Mouse (Mus musculus): ENCODE results near the gene Plac1. TPM values are rescaled to one million over a fixed set of nuclear protein-coding genes. Genes with fewer than 3 reads are reported as not detected.

The Plac1 gene
- polyA plus RNA-seq, 1 experiment = 10.4 TPM

DNA sequence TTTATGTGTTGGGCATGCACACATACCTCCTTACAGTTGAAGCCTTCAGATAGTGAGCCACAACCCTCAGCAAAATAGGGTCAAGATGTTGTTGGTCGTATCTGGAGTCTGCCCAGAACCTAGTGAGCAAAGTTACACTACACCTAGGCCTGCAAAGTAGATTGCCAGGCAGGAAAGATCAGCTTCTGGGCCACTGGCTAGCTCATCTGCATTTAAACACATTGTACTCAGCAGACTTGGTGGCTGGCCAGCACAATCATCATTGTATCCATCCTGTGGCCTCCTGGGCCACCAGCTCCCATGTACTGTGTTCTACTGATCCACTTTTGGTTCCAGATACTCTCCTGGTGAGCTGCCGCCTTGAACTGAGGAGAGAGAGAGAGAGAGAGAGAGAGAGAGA, 102.8 kb downstream of the Plac1 start:
- Histone ChIP-seq H3K27ac (ENCODE audit: control insufficient read depth, insufficient read depth, low read depth, low read length) (no peak overlapping the region), H3K36me3 (ENCODE audit: control insufficient read depth, insufficient read depth, low read length) (no peaks in the 10 kb centered on the region), H3K4me1 (ENCODE audit: control insufficient read depth, insufficient read depth, low read length) (no peaks in the 10 kb centered on the region), H3K4me3 (ENCODE audit: control insufficient read depth, low read depth, low read length) (no peak overlapping the region), H3K27me3 (ENCODE audit: control insufficient read depth, insufficient read depth, low read length) (no peaks in the 10 kb centered on the region)
- TF ChIP-seq POLR2A (IDR thresholded peaks at IDR 0.05; ENCODE audit: control insufficient read depth, low read depth, low read length) (no peak), CTCF (IDR thresholded peaks at IDR 0.05; ENCODE audit: control insufficient read depth, insufficient read depth, insufficient replicate concordance, low read depth, low read length) (no peak)

DNA sequence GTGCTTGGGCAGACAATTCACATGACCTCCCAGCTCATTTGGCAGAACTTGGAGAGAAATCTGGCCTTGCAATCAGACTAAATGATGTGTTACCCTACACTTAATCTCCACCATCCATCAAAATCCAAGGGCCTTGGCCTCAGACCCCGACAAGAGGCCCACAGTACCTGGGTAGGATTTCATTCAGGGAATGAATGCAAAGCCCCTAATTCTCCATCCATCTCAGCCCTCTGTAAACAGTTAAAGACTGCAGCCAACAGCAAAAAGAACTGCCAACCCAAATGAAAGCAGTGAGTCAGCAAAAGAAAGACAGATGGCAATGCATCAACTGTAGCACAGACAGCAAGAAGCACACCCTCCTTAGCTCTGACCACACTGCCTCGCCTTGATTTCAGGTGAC, 110.4 kb downstream of the Plac1 start:
- TF ChIP-seq POLR2A (IDR thresholded peaks at IDR 0.05; ENCODE audit: control insufficient read depth, low read depth, low read length) (no peak), CTCF (IDR thresholded peaks at IDR 0.05; ENCODE audit: control insufficient read depth, insufficient read depth, insufficient replicate concordance, low read depth, low read length) (no peak)
- Histone ChIP-seq H3K36me3 (ENCODE audit: control insufficient read depth, insufficient read depth, low read length) (no peaks in the 10 kb centered on the region), H3K27me3 (ENCODE audit: control insufficient read depth, insufficient read depth, low read length) (no peaks in the 10 kb centered on the region), H3K4me3 (ENCODE audit: control insufficient read depth, low read depth, low read length) (no peak overlapping the region), H3K4me1 (ENCODE audit: control insufficient read depth, insufficient read depth, low read length) (no peaks in the 10 kb centered on the region), H3K27ac (ENCODE audit: control insufficient read depth, insufficient read depth, low read depth, low read length) (no peak overlapping the region)

DNA sequence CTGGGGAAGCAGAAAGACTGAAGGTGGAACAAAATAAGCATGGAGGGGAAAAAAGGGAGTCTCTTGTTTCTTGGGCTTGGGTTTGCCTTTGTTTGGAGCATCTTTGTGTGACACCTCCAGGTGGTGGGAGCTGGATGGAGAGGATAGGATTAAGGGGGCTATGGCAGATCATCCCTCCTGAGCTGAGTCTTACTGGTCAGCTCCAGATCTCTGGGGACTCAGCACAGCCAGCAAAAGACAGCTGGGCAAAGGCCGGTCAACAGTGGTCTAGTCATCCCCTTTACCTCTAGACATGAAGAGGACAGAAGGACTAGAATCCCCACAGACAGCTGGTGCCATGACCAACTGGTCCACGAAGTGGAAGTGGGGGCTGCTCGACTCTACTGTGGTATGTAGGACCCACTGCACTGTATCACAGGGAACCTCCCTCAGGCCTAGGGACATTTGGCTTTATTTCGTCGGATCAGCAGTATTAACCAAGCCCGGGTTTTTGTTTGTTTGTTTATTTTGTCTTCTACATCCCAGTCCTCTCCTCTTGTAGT, 113.3 kb downstream of the Plac1 start:
- no peak overlapping the region for H3K27ac ChIP-seq (ENCODE audit: control insufficient read depth, insufficient read depth, low read depth, low read length)
- H3K36me3 ChIP-seq (ENCODE audit: control insufficient read depth, insufficient read depth, low read length) = no peaks in the 10 kb centered on the region
- no peak overlapping the region for H3K4me3 ChIP-seq (ENCODE audit: control insufficient read depth, low read depth, low read length)
- TF ChIP-seq CTCF (IDR thresholded peaks at IDR 0.05; ENCODE audit: control insufficient read depth, insufficient read depth, insufficient replicate concordance, low read depth, low read length) (no peak), POLR2A (IDR thresholded peaks at IDR 0.05; ENCODE audit: control insufficient read depth, low read depth, low read length) (no peak)
- no peaks in the 10 kb centered on the region for H3K4me1 ChIP-seq (ENCODE audit: control insufficient read depth, insufficient read depth, low read length)
- H3K27me3 ChIP-seq (ENCODE audit: control insufficient read depth, insufficient read depth, low read length) = no peaks in the 10 kb centered on the region

- H3K27me3 ChIP-seq (ENCODE audit: control insufficient read depth, insufficient read depth, low read length) = no peaks in the 10 kb centered on the region
- no peaks in the 10 kb centered on the region for H3K36me3 ChIP-seq (ENCODE audit: control insufficient read depth, insufficient read depth, low read length)
- H3K4me3 ChIP-seq (ENCODE audit: control insufficient read depth, low read depth, low read length) = no peak overlapping the region
- TF ChIP-seq CTCF (IDR thresholded peaks at IDR 0.05; ENCODE audit: control insufficient read depth, insufficient read depth, insufficient replicate concordance, low read depth, low read length) (no peak), POLR2A (IDR thresholded peaks at IDR 0.05; ENCODE audit: control insufficient read depth, low read depth, low read length) (no peak)
- H3K27ac ChIP-seq (ENCODE audit: control insufficient read depth, insufficient read depth, low read depth, low read length) = no peak overlapping the region
- no peaks in the 10 kb centered on the region for H3K4me1 ChIP-seq (ENCODE audit: control insufficient read depth, insufficient read depth, low read length)
These were observed 114.0 kb downstream of the Plac1 start for GRCm38 (mm10) chrX:53125838-53126467.

DNA sequence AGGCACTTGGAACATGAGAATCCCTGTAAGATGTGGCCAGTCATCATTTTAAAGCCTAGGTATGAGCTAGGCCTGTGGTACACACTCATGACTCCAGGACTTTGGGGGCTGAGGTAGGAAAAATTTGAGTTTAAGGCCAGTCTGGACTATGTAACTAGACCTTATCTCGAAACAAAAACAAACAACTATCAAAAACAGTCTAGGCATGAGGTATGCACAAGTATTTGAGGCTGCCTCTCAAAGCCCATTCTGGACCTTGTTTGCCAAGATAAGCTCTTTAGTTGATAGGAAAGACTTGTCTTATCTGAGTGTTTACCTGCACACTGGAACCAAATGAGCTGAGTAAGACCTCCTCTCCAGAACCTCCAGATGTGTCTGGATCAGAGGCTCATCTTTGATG, 116.3 kb downstream of the Plac1 start:
- TF ChIP-seq POLR2A (IDR thresholded peaks at IDR 0.05; ENCODE audit: control insufficient read depth, low read depth, low read length) = no peak
- no peak for TF ChIP-seq CTCF (IDR thresholded peaks at IDR 0.05; ENCODE audit: control insufficient read depth, insufficient read depth, insufficient replicate concordance, low read depth, low read length)
- H3K27me3 ChIP-seq (ENCODE audit: control insufficient read depth, insufficient read depth, low read length) = no peaks in the 10 kb centered on the region
- H3K4me1 ChIP-seq (ENCODE audit: control insufficient read depth, insufficient read depth, low read length) = no peaks in the 10 kb centered on the region
- no peak overlapping the region for H3K27ac ChIP-seq (ENCODE audit: control insufficient read depth, insufficient read depth, low read depth, low read length)
- no peaks in the 10 kb centered on the region for H3K36me3 ChIP-seq (ENCODE audit: control insufficient read depth, insufficient read depth, low read length)
- no peak overlapping the region for H3K4me3 ChIP-seq (ENCODE audit: control insufficient read depth, low read depth, low read length)

DNA sequence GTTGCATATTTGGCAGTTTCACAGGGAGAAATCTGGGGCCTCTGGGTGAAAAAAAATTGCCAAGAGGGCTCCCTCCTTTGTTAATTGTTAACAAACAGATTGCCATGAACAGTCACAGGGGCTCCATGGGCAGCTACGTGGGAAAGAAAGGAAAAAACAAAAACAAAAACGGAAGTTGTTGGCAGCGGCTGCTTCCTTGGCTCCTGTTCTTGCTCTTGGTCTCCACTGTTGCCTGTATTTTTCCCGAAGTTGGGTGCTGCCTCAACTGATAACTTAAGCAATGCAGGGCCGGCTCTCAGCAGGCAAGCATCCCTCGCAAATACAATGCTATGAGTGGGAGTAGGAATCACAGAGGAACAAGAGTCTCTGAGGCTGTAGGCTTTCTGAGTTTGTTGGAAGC, 121.3 kb downstream of the Plac1 start:
- Histone ChIP-seq H3K27ac (ENCODE audit: control insufficient read depth, insufficient read depth, low read depth, low read length) (no peak overlapping the region), H3K4me1 (ENCODE audit: control insufficient read depth, insufficient read depth, low read length) (no peaks in the 10 kb centered on the region), H3K27me3 (ENCODE audit: control insufficient read depth, insufficient read depth, low read length) (no peaks in the 10 kb centered on the region), H3K4me3 (ENCODE audit: control insufficient read depth, low read depth, low read length) (no peak overlapping the region), H3K36me3 (ENCODE audit: control insufficient read depth, insufficient read depth, low read length) (no peaks in the 10 kb centered on the region)
- TF ChIP-seq POLR2A (IDR thresholded peaks at IDR 0.05; ENCODE audit: control insufficient read depth, low read depth, low read length) (no peak), CTCF (IDR thresholded peaks at IDR 0.05; ENCODE audit: control insufficient read depth, insufficient read depth, insufficient replicate concordance, low read depth, low read length) (no peak)

DNA sequence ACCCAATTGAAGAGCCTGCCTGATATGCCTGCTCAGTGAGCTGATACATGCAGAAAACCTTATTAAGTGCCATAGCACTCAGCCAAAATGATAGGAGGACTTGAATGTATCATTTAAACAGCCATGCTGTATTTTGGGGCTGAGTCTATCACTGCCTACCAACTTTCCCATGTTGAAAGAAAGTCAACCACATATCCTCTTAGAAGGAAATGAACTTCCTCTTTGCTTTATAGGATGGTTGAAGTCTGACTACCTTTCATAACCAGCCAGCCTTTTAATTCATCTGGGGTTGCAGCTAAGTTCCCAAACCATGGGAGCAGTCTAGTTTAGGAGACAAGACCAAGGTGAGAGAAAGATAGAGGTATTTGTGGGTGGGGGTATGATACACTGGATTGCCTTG, 121.9 kb downstream of the Plac1 start:
- H3K4me3 ChIP-seq (ENCODE audit: control insufficient read depth, low read depth, low read length) = no peak overlapping the region
- no peaks in the 10 kb centered on the region for H3K4me1 ChIP-seq (ENCODE audit: control insufficient read depth, insufficient read depth, low read length)
- H3K36me3 ChIP-seq (ENCODE audit: control insufficient read depth, insufficient read depth, low read length) = no peaks in the 10 kb centered on the region
- no peaks in the 10 kb centered on the region for H3K27me3 ChIP-seq (ENCODE audit: control insufficient read depth, insufficient read depth, low read length)
- H3K27ac ChIP-seq (ENCODE audit: control insufficient read depth, insufficient read depth, low read depth, low read length) = no peak overlapping the region
- TF ChIP-seq POLR2A (IDR thresholded peaks at IDR 0.05; ENCODE audit: control insufficient read depth, low read depth, low read length) (no peak), CTCF (IDR thresholded peaks at IDR 0.05; ENCODE audit: control insufficient read depth, insufficient read depth, insufficient replicate concordance, low read depth, low read length) (no peak)
